In the genomic region with DNA sequence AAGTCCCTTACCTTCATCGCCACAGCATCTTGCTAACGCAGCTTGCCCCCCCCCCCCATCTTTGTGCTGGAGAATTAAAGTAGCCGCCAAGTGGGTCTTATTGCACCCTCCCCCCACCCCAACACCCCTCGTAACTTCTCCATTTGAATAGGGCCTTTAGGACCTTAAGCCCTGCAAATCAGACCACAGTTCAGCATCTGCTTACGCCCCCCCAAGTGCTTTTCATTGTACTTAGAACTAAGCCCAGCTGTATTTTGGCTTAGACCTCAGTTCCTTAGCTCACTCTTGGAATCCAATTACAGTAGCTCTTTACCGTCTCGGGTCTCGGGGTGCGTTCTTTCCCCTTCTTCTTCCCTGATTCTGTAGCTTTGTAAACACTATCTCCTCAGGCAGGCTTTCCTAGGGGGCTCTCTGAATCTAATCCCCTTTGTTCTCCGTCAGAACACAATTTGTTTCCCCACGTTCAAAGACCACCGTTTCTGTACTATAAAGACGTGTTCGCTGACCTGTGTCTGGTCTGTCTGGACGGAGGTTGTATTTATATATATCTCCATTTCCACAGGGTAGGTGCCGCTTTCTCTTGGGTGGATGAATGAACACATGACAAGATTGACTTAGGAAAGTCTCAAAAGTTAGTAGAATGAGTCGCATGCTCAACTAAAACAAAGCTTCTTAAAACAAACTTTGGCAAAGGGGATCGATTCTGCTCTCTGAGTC, we compare ENCODE assay signal across 11 mouse cellular contexts.
A peak's percentile ranks its signal among the peaks of the same experiment; 100 is the strongest.
DNase-seq lines count a peak whose midpoint lies in the region; ATAC-seq lines count a peak whose summit lies in the region.
"Had no signal": no experiment of that assay in that cellular context is flagged by ENCODE, and none has a peak within 500 bp of the region (broad histone marks: within the 10 kb centered on the region; RNA-seq: fewer than 3 reads in every experiment).

No protein-coding gene starts in this region.

- H3K4me2 ChIP-seq in heart, embryonic 15.5 days = peak overlapping the region; percentile 55
- H3K4me2 ChIP-seq in hindbrain, embryonic 13.5 days = peak overlapping the region; percentile 50
- peak overlapping the region; percentile 52 for H3K4me2 ChIP-seq in midbrain, embryonic 15.5 days

- H3K27me3 ChIP-seq in heart, embryonic 15.5 days = no peaks in the 10 kb centered on the region
- peaks cover 3% of the 10 kb centered on the region; the same call in 1 of the 2 replicates for H3K27me3 ChIP-seq in hindbrain, embryonic 13.5 days
- no peaks in the 10 kb centered on the region for H3K27me3 ChIP-seq in midbrain, embryonic 15.5 days (replicated peaks)

- no peak for ATAC-seq in heart, embryonic 15.5 days (replicated peaks; ENCODE audit: insufficient number of reproducible peaks, insufficient read depth, low FRiP score, low read depth)
- ATAC-seq in hindbrain, embryonic 13.5 days (ENCODE audit: low FRiP score) = no peak
- peak; percentile 54; the same call in 1 of the 2 replicates for ATAC-seq in midbrain, embryonic 15.5 days (replicated peaks)

- 10% methylated on average over 18 of the region's 18 CpGs for WGBS in heart, embryonic 15.5 days
- WGBS in hindbrain, embryonic 13.5 days = 6% methylated on average over 18 of the region's 18 CpGs
- WGBS in midbrain, embryonic 15.5 days = 2% methylated on average over 18 of the region's 18 CpGs

- H3K9ac ChIP-seq in heart, embryonic 15.5 days = no peak overlapping the region
- no peak overlapping the region for H3K9ac ChIP-seq in hindbrain, embryonic 13.5 days
- peak overlapping the region; percentile 18; the same call in 1 of the 2 replicates for H3K9ac ChIP-seq in midbrain, embryonic 15.5 days

- H3K4me1 ChIP-seq in heart, embryonic 15.5 days (replicated peaks) = 0 out of 2 replicates have a peak, but pooled peaks cover 2% of the 10 kb centered on the region
- H3K4me1 ChIP-seq in hindbrain, embryonic 13.5 days (replicated peaks) = peaks cover 10% of the 10 kb centered on the region
- peaks cover 14% of the 10 kb centered on the region; the same call in 1 of the 2 replicates for H3K4me1 ChIP-seq in midbrain, embryonic 15.5 days

- peak overlapping the region; percentile 19; the same call in 1 of the 2 replicates for H3K4me3 ChIP-seq in heart, embryonic 15.5 days
- H3K4me3 ChIP-seq in hindbrain, embryonic 13.5 days = peak overlapping the region; percentile 24
- H3K4me3 ChIP-seq in midbrain, embryonic 15.5 days = peak overlapping the region; percentile 17
- H3K4me3 ChIP-seq: myocyte had no signal

- no peak overlapping the region for H3K27ac ChIP-seq in heart, embryonic 15.5 days
- no peak overlapping the region for H3K27ac ChIP-seq in hindbrain, embryonic 13.5 days
- no peak overlapping the region for H3K27ac ChIP-seq in midbrain, embryonic 15.5 days

- no peaks in the 10 kb centered on the region for H3K9me3 ChIP-seq in heart, embryonic 15.5 days (replicated peaks)
- H3K9me3 ChIP-seq in hindbrain, embryonic 13.5 days = no peaks in the 10 kb centered on the region
- H3K9me3 ChIP-seq in midbrain, embryonic 15.5 days = no peaks in the 10 kb centered on the region

- DNase-seq in heart, adult 11 months = no peak
- peak; percentile 54 for DNase-seq in embryo, embryonic 10.5 days (ENCODE audit: low spot score)
- DNase-seq in urinary bladder, adult 18-20 months (ENCODE audit: low spot score in 2 of 2) = no peak
- DNase-seq in cerebellum, postnatal 14 days = no peak
- DNase-seq in frontal cortex, postnatal 25 days (ENCODE audit: low spot score in 2 of 2) = no peak
- DNase-seq: adrenal gland, postnatal 36 days; kidney, postnatal 4 days had no signal

- no peaks in the 10 kb centered on the region for H3K36me3 ChIP-seq in heart, embryonic 15.5 days
- no peaks in the 10 kb centered on the region for H3K36me3 ChIP-seq in hindbrain, embryonic 13.5 days
- no peaks in the 10 kb centered on the region for H3K36me3 ChIP-seq in midbrain, embryonic 15.5 days (replicated peaks)
